Mouse (Mus musculus): ENCODE data around the gene Gm11992.

The Gm11992 gene

DNA sequence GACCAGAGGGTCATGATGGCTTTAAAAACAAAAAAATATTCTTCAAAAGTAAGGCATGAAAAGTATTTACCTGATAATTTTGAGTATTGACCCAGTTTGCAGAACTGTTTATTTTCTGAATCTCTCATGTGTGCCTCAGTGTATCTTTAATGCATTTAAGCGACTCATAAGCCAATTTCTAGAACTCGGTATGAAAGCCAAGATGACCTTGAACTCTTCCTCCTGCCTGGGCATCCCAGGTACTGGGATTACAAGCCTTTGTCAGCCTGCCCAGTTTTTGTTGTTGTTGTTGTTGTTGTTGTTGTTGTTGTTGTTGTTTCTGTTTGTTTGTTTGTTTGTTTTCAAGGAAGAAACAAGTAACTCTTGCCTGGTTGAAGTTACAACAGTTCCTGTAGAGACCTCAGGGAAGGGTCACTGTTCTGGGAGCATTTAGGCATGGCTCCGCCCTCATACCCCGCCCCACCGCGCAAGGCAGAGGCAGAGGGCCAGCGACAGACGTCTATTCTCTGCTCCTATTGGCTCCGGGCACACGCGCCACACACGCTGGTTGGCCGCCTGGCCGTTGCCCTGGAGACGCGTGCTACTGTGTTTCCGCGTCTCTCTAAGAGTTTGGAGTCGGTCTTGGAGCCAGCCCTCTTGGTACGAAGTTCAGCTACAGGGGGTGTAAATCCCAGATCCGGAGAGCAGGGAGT is at the start of gene Gm11992:
Gene Gm11992, plus strand, starts transcription at position 584 of the 692 bp plus-strand sequence.
- DNase-seq = peak; percentile 94

DNA sequence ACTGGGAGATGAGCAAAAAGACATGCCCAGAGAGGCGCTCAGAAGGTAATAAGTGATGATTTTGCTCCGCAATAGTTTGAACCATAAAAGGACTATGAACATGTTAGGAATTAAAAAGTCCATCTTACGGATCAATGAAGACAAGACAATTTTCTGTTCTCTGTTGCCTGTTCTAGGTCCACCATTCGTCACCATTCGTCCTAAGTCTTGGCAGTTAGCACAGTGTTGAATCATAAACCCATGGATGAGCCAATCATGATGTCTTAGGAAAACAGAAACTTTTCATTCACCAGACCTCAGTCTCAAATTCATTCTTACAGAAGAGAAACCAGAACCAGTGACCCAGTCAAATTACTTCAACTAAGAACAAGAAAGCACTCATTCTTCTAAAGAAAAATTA is 39.6 kb upstream of the Gm11992 start:
- no peak for DNase-seq

- peak; percentile 67 for DNase-seq
Measured at GRCm38 (mm10) chr11:9010416-9010815, 38.0 kb upstream of the Gm11992 start.

DNA sequence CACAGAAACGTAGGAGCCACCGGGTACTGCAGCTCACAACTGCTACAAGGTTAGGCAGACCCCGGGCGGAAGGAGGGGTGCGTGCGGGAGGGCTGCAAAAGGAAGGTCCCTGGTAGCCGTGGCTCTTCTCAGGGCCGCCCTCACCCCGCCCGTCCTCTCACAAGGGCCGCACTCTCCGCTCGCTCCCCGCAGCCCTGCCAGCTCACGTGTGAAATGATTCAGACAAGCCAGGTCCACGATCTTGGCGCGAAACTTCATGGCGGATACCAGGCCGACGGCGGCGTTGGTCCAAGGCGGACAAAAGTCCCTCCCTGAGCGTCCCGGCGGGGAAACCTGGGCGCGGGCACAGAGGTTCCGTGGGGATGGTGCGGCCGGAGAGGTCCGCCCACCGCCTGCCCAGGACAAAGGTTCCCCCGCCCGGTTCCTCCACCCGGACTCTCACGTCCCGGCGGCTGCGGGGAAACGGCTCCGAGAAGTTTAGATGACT is 37.5 kb upstream of the Gm11992 start, which contains the start of gene Hus1:
Gene Hus1, minus strand, starts transcription at position 339 of the 487 bp plus-strand sequence.
- DNase-seq = peak; percentile 92

DNA sequence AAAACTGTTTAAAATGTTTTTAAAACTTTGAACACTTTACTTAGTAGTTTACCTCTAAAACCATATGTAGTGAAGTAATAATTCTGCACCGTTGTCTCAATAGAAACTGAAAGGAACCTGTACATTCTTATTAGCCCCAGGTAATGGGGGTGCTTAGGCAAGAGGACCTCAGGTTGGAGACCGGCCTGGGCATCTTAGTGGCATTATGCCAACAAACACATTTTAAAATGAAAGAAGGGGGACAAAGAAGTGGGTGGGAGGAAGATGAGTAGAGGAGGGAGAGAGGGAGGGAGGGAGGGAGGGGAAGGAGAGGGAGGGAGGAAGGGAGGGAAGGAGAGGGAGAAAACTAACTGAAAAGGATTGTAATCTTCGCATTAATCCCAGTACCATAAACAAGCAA is 37.0 kb upstream of the Gm11992 start:
- DNase-seq = peak; percentile 43

GRCm38 (mm10) chr11:9014740-9015139 is 33.7 kb upstream of the Gm11992 start:
- no peak for DNase-seq

GRCm38 (mm10) chr11:9018491-9019267 is 29.7 kb upstream of the Gm11992 start:
- no peak for DNase-seq

GRCm38 (mm10) chr11:9020207-9020606 is 28.2 kb upstream of the Gm11992 start:
- no peak for DNase-seq

- no peak for DNase-seq
Measured at GRCm38 (mm10) chr11:9024782-9025181, 23.6 kb upstream of the Gm11992 start.

DNA sequence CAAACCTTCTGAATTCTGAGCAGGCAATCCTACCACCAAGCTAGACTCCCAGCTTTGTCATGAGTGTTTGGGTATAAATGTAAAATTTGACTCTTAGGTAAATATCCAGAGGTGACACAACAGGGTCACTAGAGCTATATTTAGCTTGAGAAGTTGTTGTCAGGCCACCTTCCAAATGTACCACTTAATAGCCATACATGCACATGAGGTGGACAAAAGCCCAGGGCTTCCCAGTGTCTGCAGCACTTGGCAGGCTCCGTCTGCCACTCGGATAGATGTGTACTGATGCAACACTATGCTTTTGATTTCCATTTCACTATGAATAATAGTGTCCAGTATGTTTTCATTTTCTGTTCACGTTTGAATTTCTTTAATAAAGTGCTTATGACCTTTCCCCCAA is 23.2 kb upstream of the Gm11992 start:
- DNase-seq = no peak

DNA sequence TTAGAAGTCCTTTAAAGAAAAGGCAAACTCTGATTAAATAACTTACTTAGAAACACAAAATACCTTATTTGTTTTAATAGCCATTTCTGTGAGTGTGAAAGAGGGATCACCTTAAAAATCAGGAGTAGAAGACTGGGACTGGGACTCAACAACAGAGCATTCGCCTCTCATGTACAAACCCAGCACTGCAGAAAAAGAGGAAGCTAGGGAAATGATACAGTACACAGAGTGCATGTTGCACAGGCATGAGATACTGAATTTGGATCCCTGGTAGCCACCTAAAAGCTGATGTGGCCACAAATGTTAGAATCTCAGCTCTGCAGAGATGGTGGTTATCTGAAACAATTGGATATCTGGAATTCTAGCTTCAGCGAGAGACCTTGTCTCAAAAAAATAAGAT is 16.9 kb upstream of the Gm11992 start:
- no peak for DNase-seq

DNA sequence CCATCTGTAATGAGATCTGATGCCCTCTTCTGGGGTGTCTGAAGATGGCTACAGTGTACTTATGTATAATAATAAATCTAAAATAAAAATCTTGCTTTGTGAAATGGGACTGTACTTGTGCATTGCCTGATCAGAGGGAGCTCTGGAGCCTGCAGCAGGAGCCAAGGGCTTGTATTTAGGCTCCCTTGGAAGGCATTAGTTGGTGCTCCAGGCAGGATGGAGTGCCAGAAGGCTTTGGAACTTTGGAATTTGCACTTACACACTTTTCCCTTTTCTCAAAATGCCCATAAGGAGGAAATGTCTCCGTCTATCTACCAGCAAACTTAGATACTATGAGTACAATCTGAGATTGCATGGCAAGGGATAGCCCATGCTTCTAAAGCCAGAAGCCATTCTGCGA is 1.8 kb upstream of the Gm11992 start:
- DNase-seq = no peak

GRCm38 (mm10) chr11:9047044-9047443 is 1.4 kb upstream of the Gm11992 start:
- DNase-seq = no peak

DNA sequence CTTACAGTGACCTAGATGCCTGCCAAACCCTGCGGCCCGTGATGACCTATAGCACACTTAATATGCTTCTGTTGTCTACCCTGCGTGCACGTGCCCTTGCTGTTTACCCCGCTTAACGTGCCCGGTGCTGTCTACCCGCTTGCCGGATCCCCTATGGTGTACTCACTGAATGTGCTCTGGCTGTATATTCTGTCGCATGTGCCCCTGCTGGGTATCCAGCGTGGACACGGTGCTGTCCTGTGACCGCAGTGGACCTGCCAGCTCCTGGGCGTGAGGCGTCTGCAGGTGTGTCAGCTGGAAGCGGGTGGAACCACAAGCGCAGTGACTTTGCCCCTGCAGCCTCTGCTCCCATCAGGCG is 288 bp downstream of the Gm11992 start, which contains the start of gene Sun3:
Gene Sun3, minus strand, starts transcription at position 289 of the 358 bp plus-strand sequence.
- no peak for DNase-seq

DNA sequence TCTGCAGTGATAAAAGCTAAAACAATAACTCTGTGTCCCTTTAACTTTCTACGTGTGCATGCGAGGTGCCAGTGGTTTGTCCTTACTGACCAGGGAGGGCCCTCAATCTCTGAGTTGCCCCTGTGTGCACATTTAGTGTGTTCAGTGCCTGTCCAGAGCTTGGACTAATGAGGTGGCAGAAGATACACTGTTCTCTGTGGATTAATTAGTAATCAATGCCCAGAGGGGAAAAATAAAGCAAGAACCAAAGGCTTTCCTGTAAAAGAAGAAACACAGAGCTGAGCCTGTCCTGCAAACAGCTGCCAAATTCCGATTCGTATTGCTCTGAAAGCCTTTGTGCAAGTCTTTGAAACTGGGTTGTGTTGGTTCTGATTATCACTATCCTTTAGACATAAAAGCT is 1.8 kb downstream of the Gm11992 start:
- DNase-seq = no peak

DNA sequence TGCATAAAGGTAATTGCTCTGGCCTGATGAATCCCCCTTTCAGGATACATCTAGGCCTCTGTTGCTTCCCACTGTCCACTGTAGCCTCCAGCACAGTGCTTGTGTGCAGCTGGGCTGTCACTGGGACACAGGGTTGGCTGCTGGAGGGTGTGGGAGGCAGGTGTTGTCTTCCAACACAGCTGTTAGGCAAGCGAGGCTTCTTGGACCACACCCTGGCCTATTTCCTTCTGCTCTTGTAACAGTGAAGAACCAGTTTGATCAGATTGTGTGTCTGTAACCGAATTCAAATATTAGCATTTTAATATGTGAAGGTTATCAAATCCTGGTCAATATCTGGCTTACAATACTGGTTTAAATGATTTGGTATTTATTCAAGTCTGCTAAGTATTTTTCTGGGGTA is 3.5 kb downstream of the Gm11992 start:
- no peak for DNase-seq

DNA sequence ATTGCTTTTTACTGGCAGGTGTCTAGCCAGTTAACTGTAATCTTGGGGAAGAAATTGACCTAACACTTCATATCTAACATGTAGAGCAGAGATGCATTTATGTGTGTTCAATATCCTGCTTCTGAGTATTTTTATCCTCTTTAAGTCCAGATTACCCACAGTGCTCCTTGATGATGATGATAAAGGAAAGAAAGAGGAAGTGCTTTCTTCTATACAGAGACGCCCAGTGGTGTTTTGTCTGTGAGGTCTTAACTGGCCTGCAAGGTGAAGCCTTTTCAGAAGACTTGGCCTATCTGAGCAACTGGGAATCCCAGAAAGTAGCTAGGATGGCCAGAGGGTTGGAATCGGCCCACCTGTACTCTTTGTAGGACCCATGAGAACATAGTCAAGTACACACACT is 8.5 kb downstream of the Gm11992 start:
- no peak for DNase-seq

GRCm38 (mm10) chr11:9057711-9058110 is 9.3 kb downstream of the Gm11992 start:
- no peak for DNase-seq

DNA sequence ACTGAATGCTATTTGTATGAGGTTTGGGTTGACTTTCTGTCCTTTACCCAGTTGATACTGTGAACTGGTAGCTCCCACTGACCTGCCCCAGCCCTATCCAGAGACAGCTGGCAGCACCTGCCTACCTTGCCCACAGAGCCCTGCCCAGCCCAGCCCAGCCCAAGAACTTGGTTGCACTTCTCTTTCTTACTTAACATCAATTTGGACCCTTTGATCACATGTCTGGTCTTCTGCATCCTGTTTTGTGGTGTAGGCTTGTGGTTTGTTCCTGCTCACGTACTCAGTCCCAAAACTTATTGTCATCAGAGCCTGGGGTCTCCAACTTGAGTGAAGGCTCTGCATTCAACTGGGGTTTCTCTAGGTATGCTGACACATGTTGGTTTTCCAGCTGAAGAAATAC is 11.6 kb downstream of the Gm11992 start:
- DNase-seq = no peak

DNA sequence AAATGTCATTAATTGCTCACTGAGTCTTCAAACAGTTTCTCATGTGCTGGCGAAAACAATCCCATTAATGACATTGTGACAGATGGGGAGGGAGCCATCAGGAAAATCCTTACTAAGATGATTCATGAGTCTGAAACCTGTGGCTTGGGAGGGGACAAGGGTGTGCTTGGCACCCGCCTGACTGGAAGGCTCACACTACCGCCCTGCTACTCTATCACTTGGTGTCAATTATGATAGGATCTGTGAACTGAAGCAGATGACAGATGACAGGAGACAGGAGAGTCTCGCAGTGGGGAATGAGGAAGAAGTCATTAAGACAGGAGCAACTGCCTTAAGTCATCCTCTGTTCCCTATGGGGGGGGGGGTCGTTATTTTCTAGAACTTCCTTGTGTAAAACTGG is 12.1 kb downstream of the Gm11992 start:
- DNase-seq = no peak

GRCm38 (mm10) chr11:9076444-9076843 is 28.1 kb downstream of the Gm11992 start:
- DNase-seq = no peak

- no peak for DNase-seq
Measured at GRCm38 (mm10) chr11:9113189-9113588, 64.8 kb downstream of the Gm11992 start.

GRCm38 (mm10) chr11:9115367-9116120 is 67.2 kb downstream of the Gm11992 start:
- no peak for DNase-seq

All from embryo, embryonic 11 days (tissue).